Mouse (Mus musculus) cerebellum, postnatal 36 days (tissue): ENCODE measurements around the gene Coro2b.

Experiments used
- DNase-seq, 2 experiments: peaks; one replicate each; pipeline ENCODE4 v3.0.0; 2021 to 2022; ENCODE audit warnings: mixed read lengths in 2 of 2

Coro2b gene

DNA sequence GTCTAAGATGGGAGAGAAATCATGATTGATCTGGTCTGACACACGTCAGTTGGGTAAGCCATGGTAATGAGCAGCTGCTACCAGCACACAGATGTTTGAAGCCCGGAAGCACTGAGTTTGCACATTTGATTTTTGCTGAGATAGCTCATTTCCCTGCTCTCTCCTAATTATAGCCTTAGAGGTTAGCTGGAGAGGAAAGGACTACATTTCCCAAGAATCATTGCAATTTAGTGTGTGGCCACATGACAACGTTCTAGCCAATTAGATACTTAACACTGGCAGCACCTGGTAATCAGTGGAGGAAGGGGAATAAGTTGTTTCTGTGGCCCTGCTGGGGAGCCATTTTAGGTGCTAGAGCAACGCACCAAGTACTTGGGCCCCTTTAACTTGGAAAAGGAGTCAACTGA lies 26.3 kb downstream of the Coro2b start:
- no peak for DNase-seq

- no peak for DNase-seq
Measured at GRCm38 (mm10) chr9:62509617-62510016, 27.2 kb downstream of the Coro2b start.

DNA sequence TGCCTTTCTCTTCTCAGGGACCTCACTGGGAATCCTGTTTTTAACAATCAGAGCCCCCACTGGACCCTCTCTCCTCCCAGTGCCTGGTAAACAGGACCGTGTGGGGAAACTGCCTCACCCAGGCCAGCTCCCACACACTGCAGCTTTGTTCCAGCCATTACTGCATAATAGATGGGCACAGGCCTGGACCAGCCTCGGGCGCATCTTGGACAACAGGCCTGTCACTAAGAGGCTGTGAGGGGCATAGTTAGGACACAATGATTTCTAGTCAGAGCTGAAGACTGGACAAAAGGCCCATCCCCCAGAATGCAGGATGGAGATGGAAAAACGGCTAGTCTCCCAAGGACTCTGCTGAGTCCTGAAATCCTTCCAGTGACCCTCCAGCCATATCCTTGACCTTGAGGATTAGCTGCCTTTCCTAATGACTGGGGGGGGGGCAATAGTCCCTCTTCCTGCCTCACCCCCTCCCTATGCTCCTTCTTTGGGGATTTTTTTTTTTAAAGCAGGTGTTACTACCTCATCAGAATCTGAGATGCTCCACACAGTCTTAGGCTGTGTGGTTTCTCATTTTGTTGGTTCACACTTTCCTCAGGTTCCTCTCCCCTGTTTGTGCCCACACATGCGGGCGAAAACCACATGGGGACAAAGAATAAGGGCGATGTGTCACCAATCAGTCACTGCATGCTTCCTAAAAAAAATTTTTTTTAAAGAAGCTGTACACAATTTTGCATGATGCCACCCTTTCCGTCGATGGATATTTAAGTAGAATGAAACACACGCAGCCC lies 27.9 kb downstream of the Coro2b start:
- DNase-seq: no peak

- no peak for DNase-seq
Measured at GRCm38 (mm10) chr9:62506467-62507067, 30.3 kb downstream of the Coro2b start.

DNA sequence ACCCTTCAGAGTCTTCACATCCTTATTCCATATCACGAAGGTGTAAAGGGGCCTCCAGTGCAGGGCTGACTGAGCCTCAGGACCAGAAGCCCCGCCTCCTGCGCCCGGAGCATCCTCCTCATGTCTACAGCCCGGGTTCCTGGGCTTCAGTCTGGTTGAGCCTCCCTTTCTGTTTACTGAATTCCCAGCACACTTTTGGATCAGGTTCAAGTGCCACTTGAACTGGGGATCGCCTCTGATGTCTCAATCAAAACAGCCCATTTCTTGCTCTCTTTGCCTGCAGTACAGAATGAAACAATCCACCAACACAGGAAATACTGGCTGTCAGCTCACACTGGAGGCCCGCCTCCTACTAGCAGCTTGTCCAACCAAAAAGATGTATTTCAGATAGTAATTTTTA lies 32.7 kb downstream of the Coro2b start:
- no peak for DNase-seq

DNA sequence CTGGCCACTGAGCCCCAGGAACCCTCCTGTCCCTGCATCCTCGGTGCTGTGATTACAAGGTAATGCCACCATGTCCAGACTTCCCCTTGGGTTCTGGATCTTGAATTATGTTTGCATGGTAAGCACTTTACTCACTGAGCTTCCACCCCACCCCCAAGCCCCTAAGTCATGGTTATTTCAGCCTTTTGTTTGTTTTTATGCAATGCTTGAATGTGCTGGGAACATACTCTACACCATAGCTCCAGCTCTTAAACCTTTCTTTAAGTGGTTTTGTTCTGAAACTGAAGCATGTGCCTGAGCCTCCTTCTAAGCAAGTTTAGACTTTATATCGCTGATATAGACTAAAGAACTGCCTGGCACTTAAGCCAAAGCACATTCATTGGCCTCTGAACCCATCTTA lies 34.5 kb downstream of the Coro2b start:
- no peak for DNase-seq

GRCm38 (mm10) chr9:62501566-62501965 lies 35.3 kb downstream of the Coro2b start:
- no peak for DNase-seq

DNA sequence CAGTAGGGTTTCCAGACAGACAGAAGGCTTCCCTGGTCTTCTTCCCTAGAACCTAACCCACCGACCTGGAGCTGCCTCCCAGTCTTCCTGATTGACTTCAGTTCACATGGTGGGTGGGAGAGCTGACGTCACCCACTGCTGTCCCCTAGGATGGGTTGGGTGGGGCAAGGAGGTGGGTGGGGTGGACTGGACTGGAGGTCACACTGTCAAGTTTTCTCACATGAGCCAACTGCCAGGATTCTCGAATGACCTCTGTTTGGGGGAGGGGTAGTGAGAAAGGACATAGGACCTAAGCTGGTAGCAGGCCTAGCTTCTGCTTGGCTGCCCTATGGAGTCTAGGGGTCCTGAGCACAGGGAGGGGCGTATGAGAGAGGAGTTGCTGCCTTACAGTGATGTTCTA lies 36.8 kb downstream of the Coro2b start:
- DNase-seq: no peak

DNA sequence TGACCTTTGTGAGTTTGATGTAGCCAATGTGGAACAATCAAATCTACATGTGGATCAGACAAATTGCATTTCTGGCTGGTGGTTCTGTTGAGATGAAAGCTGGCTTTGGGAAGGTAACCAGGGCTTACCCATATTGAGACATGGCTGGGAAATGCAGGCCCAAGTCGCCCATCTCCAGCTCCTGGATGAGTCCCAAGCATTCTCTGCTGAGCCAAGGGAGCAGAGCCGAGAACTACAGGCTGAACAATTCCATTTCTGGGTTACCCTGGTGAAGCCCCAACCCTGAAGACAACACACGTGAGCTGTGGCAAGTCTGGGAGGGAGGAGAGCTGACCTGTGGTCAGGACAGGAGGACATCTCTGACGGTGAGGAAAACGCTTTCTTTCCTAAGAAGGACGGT lies 37.9 kb downstream of the Coro2b start:
- DNase-seq: peak; percentile 64 to 72

- no peak for DNase-seq
Measured at GRCm38 (mm10) chr9:62497135-62498092, 39.4 kb downstream of the Coro2b start.

DNA sequence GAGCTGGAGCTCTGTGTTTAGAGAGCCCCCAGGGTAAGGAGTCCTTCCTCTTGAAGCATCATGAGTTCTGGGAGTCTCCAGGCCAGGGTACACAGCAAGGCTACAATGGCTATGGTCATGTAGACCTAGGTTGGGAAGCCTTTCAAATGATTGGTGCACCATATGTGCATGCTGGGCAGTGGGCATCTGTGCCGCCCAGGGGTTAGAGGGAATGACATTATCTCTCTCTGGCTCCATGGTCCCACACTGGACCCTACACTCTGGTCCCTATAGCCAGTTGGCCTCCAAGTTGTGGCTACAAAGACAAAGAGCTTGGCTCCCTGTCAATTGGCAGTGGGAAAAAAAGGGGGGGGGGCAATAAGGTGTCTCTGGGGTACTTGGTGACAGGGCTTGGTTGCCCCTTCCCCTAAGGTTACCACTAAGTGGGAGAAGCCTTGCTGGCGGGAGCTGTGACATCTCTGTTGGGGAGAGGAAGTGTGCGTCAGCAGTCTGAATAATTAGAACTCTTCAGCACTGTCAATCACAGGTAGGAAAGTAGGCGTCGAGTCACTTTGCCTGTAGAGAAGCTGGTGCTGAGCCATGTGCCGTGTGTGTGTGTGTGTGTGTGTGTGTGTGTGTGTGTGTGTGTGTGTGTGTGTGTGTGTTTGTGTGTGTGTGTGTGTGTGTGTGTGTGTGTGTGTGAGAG lies 44.4 kb downstream of the Coro2b start:
- DNase-seq: no peak

DNA sequence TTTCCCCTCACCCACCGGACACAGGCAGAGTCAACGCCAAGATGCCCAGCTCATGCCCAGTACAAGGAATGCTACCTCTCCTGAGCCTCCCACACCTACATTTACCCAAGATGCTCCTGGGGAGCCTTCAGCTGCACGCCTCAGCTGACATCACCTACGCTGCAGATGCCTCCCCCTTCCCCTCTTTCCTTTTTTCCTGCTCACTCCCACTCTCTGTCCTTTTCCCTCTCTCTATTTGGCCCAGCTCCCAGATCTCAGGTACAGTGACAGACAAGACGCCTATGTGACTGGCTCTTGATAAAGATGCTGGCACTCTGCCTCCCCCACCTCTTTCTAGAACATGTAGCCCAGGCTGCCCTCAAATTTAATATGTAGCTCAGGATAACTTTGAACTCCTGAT lies 45.2 kb downstream of the Coro2b start:
- DNase-seq: no peak

DNA sequence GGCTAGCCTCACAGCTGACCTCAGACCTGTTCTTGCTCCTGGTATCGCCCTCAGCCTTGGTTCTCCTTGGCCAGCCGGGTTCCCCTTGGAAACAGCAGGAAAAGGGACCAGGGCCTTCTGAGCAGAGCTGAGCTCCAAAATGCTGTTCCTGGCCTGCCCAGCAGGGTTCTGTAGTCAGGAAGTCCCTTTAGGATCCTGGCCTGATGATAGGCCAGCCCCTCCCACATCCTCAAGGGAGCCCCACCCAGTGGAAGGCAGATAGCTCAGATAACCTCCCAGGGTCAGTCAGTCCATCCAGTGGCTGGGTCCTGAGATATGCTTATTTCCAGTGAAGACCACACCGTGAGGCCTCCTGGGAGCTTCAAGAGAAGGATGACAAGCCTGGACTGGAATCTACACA lies 45.7 kb downstream of the Coro2b start:
- DNase-seq: no peak

- DNase-seq: no peak
Measured at GRCm38 (mm10) chr9:62484107-62484506, 52.7 kb downstream of the Coro2b start.

DNA sequence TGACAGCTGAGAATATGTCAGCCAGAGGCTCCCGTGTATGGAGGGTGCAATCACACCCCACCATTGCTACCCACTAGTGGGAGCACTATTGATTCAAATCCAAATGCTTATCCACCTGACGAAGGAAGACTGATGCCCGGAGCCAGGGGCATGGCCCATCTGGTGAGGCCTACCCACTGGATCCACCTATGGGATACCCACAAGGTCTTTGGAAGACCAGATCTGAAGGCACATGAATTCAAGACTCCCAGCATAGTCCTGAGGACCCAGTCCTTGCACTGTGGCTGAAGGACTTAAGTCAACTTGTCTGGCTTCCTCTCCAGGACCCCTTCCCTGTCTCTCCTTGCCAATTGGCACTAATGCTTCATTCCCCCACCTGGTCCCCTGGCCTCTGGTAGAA lies 54.1 kb downstream of the Coro2b start:
- no peak for DNase-seq

DNA sequence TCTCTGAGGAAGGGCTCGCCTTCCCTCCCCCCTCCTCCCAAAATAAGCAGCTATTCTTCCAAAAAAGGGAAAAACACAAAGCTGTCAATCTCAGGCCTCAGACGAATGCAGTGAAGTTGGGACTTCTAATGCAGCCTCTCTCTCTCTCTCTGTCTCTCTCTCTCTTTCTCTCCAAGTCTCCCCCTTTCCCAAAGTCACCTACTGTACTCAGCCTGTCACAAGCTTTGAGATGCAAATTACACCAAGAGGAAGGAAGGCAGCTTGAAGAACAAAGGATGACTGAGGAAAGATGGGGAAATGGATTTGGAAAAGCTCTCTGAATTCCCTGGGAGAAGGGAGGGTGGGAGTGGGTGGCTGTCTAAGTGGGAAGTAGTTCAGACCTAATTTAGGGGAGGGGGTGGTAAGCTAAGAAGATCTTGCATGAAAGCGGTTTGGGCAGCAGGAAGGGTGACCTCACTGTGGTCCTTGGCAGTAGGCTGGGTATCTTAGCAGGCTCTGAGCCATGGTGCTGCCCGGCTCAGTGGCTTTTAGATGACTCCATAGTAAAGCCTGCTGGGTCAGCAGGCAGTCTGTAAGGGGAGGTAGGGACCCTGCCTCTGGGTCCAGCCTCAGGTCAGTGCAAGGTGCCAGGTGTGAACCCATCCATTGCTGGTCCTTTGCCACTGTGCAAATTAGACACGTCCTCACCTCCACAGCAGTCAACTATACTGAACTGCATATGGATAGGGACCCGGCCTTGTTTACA lies 55.8 kb downstream of the Coro2b start:
- DNase-seq: no peak

DNA sequence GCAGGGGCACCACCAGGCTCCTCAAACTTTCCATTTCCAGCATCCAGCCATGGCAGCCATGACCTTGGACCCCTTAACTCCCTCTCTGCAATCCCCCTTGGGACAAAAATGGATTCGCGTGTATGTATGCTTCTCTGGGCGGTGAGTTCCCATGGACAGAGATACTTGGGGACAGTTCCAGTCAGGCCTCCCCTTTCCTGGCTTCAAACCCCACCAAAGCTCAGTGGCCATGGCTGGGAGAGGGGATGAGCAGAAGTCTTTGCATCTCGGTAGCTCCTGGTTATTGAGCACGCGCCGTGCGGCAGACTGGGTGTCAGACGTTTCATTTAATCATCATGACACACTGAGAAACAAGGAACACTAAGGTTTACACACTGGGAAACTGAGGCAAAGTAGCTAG lies 56.7 kb downstream of the Coro2b start:
- no peak for DNase-seq

DNA sequence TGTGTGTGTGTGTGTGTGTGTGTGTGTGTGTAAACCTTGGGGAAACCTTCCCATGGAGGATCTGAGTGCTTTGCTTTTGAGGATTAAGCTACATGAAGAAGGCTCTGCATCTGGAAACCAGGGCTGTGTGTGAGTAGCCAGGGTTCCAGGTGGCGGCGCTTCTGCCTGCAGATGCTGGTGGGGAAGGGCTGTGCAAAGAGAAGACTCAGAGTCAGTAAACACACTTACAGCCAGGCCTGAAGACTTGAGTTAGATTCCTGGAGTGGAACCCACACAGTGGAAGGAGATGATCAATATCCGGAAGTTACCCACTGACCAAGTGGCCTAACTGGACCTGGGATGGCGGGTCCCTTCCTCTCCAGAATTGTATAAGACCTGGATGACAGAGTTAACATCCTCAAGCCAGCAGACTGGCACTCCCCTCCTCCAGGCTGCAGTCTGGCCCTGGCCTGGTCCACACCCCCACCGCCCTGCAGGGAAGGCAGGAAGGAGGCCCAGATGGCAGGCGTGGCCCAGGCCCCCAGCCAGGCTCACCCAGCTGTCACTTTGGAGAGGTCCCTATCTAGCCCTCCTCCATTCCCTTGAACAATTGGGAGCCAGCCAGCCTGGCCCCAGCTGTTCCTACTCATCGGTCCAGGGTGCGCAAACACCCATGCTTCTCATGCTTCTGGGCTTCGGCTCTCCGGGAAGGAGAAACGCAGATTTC lies 59.9 kb downstream of the Coro2b start:
- DNase-seq: peak; percentile 96 to 99

DNA sequence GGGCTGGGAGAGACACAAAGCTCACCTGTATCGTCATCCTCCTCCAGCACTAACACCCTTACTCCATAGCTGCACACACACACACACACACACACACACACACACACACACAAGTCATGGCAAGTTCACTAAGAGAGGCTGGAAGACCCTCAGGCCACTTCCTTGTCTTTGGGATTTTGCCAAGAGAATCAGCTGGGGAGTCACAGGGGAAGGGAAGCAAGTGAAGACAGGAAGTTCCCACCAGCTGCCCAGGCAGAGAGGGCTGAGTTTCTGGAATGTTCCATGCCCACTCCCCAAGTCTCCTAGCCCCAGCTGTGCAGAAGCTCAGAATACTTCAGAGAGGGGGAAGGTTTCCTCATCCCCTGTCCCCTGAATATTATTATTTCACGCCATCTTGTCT lies 62.6 kb downstream of the Coro2b start:
- DNase-seq: no peak

GRCm38 (mm10) chr9:62471541-62472189 lies 65.2 kb downstream of the Coro2b start:
- peak; percentile 93 to 96 for DNase-seq

DNA sequence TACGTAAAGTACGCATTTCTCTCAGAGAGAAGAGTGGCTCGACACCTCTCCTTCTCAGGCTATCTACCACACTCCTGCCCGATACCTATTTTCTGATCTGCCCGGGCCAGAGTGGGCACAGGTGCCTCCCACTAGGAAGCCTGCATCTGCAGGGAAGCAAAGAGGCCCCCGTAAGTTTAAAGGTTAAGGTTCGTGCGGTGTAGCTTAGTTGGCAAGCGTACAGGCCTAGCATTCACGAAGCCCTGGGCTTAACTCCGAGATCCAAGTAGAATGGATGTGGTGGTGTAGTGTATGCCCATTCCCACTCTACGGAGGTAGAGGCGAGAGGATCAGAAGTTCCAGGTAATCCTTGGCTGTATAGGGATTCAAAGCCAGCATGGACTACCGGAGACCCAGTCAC lies 65.8 kb downstream of the Coro2b start:
- no peak for DNase-seq
